Comparison of ENCODE assay signal across 19 mouse cellular contexts in genomic region chr3:55392605-55393004, GRCm38 (mm10).
A peak's percentile ranks its signal among the peaks of the same experiment; 100 is the strongest.
DNase-seq lines count a peak whose midpoint lies in the region; ATAC-seq and TF ChIP-seq lines count a peak whose summit lies in the region.
"Had no signal": no experiment of that assay in that cellular context is flagged by ENCODE, and none has a peak within 500 bp of the region (broad histone marks: within the 10 kb centered on the region; RNA-seq: fewer than 3 reads in every experiment).

No protein-coding gene starts in this region.

- no peak overlapping the region for H3K9ac ChIP-seq in lung, embryonic 14.5 days
- H3K9ac ChIP-seq: forebrain, embryonic 13.5 days; hindbrain, embryonic 14.5 days; limb, embryonic 13.5 days; neural tube, embryonic 13.5 days had no signal

- no peaks in the 10 kb centered on the region for H3K9me3 ChIP-seq in heart, embryonic 10.5 days
- H3K9me3 ChIP-seq in lung, embryonic 14.5 days (ENCODE audit: low read depth, low read length), result no peaks in the 10 kb centered on the region
- H3K9me3 ChIP-seq in limb, embryonic 10.5 days (replicated peaks), result no peaks in the 10 kb centered on the region
- H3K9me3 ChIP-seq: forebrain, embryonic 13.5 days; limb, embryonic 13.5 days; neural tube, embryonic 13.5 days had no signal

- H3K4me3 ChIP-seq in heart, embryonic 10.5 days, result no peak overlapping the region
- H3K4me3 ChIP-seq in lung, embryonic 14.5 days (ENCODE audit: low read depth, low read length), result no peak overlapping the region
- no peak overlapping the region for H3K4me3 ChIP-seq in lung, adult 2 months (replicated peaks; ENCODE audit: extremely low read depth, low read depth, low read length)
- H3K4me3 ChIP-seq in limb, embryonic 10.5 days, result no peak overlapping the region
- H3K4me3 ChIP-seq: forebrain, embryonic 13.5 days; limb, embryonic 13.5 days; neural tube, embryonic 13.5 days had no signal

- no peaks in the 10 kb centered on the region for H3K4me1 ChIP-seq in heart, embryonic 10.5 days
- H3K4me1 ChIP-seq in lung, embryonic 14.5 days (ENCODE audit: insufficient read depth), result no peaks in the 10 kb centered on the region
- no peaks in the 10 kb centered on the region for H3K4me1 ChIP-seq in lung, adult 2 months (ENCODE audit: control insufficient read depth, insufficient read depth, low read length)
- peaks cover 23% of the 10 kb centered on the region for H3K4me1 ChIP-seq in limb, embryonic 10.5 days

- peak; percentile 96 for ATAC-seq in lung, embryonic 14.5 days (ENCODE audit: insufficient read depth)
- ATAC-seq: CD4-positive, CD25-positive, alpha-beta regulatory T cell, adult 4 months; forebrain, embryonic 13.5 days; midbrain, embryonic 16.5 days had no signal

- no peak for TF ChIP-seq POLR2A in lung, adult 2 months (IDR thresholded peaks at IDR 0.05; ENCODE audit: borderline replicate concordance, extremely low read depth, low read depth, low read length)

- no peak overlapping the region for H3K4me2 ChIP-seq in lung, embryonic 14.5 days
- H3K4me2 ChIP-seq: forebrain, embryonic 13.5 days; hindbrain, embryonic 14.5 days; limb, embryonic 13.5 days; neural tube, embryonic 13.5 days had no signal

- no peaks in the 10 kb centered on the region for H3K36me3 ChIP-seq in heart, embryonic 10.5 days
- H3K36me3 ChIP-seq in lung, embryonic 14.5 days (ENCODE audit: insufficient read depth), result no peaks in the 10 kb centered on the region
- H3K36me3 ChIP-seq in limb, embryonic 10.5 days, result no peaks in the 10 kb centered on the region
- H3K36me3 ChIP-seq: limb, embryonic 13.5 days had no signal

- WGBS in heart, embryonic 10.5 days, result 69% methylated on average over 3 of the region's 3 CpGs
- WGBS in lung, embryonic 14.5 days, result 22% methylated on average over 3 of the region's 3 CpGs
- 48% methylated on average over 3 of the region's 3 CpGs for WGBS in lung, adult 2 months
- 84% methylated on average over 3 of the region's 3 CpGs for whole genome bisulfite sequencing in limb, embryonic 10.5 days

- DNase-seq in heart, adult 18-20 months, result peak; percentile 14 to 54
- DNase-seq in heart, embryonic 10.5 days (ENCODE audit: low spot score), result no peak
- peak; percentile 92 for DNase-seq in lung, embryonic 14.5 days
- no peak for DNase-seq in lung, adult 2 months
- DNase-seq in NIH3T3 (ENCODE audit: low read depth), result peak; percentile 75
- no peak for DNase-seq in limb, embryonic 10.5 days (ENCODE audit: low spot score)
- no peak for DNase-seq in cerebellum, adult 9-10 months
- DNase-seq in frontal cortex, postnatal 10 days (ENCODE audit: low spot score in 2 of 2), result no peak
- DNase-seq: cerebellum, postnatal 14 days; layer of hippocampus, postnatal 36 days; right cerebral cortex, adult 18-20 months; thymus, postnatal 25 days had no signal

- H3K27ac ChIP-seq in heart, embryonic 10.5 days, result no peak overlapping the region
- H3K27ac ChIP-seq in lung, embryonic 14.5 days (ENCODE audit: low read depth), result no peak overlapping the region; the same call in 1 of the 2 replicates
- H3K27ac ChIP-seq in limb, embryonic 10.5 days, result 0 out of 2 replicates have a peak overlapping the region, but pooled peaks have one; percentile 37
- H3K27ac ChIP-seq: forebrain, embryonic 13.5 days; hindbrain, embryonic 14.5 days; limb, embryonic 13.5 days; macrophage; neural tube, embryonic 13.5 days had no signal

- no peak for TF ChIP-seq CTCF in lung, embryonic 14.5 days (IDR thresholded peaks at IDR 0.05; ENCODE audit: low read depth)
- no peak for TF ChIP-seq CTCF in lung, adult 2 months (IDR thresholded peaks at IDR 0.05; ENCODE audit: insufficient read depth, low read length)

- H3K27me3 ChIP-seq in heart, embryonic 10.5 days (ENCODE audit: insufficient read depth, poor library complexity, severe bottlenecking), result no peaks in the 10 kb centered on the region
- no peaks in the 10 kb centered on the region for H3K27me3 ChIP-seq in lung, embryonic 14.5 days (ENCODE audit: insufficient read depth, low read length)
- H3K27me3 ChIP-seq in limb, embryonic 10.5 days (ENCODE audit: low read depth, poor library complexity, severe bottlenecking), result no peaks in the 10 kb centered on the region
- H3K27me3 ChIP-seq: forebrain, embryonic 13.5 days; limb, embryonic 13.5 days; neural tube, embryonic 13.5 days had no signal

Comparison
In these comparisons a context has a peak if more than half of its experiments do, and no peak if none do; other contexts are left out.
1. DNase-seq: peak in heart, adult 18-20 months (2 of 2), lung, embryonic 14.5 days (single experiment) and NIH3T3 (single experiment); none in heart, embryonic 10.5 days (single experiment), lung, adult 2 months (single experiment), limb, embryonic 10.5 days (single experiment), cerebellum, adult 9-10 months (single experiment) and frontal cortex, postnatal 10 days (0 of 2).